Mouse (Mus musculus) ES-Bruce4 (cell line): ENCODE measurements around the gene Rhbdf2. TPM values are rescaled to one million over a fixed set of nuclear protein-coding genes. Genes with fewer than 3 reads are reported as not detected.

ENCODE experiments used
- H3K27ac ChIP-seq: 2 replicates; pipeline ENCODE4 v1.5.1; 2012; ENCODE audit warnings: low read length, inconsistent platforms; ENCODE audit not compliant: insufficient read depth
- H3K27me3 ChIP-seq: 2 replicates; pipeline ENCODE4 v1.6.1; 2012; ENCODE audit warnings: mild to moderate bottlenecking, low read length, inconsistent platforms; ENCODE audit not compliant: control insufficient read depth, poor library complexity, insufficient read depth, severe bottlenecking
- H3K36me3 ChIP-seq: 2 replicates; pipeline ENCODE4 v1.6.1; 2012; ENCODE audit warnings: inconsistent platforms, mild to moderate bottlenecking, low read length, moderate library complexity; ENCODE audit not compliant: control insufficient read depth, poor library complexity, insufficient read depth, severe bottlenecking
- H3K4me1 ChIP-seq: one replicate; pipeline ENCODE4 v1.8.1; 2011; ENCODE audit warnings: low read length; ENCODE audit not compliant: control insufficient read depth, insufficient read depth
- H3K4me3 ChIP-seq: 2 replicates; pipeline ENCODE4 v1.5.1; 2011; ENCODE audit warnings: low read depth, mild to moderate bottlenecking, low read length
- H3K9ac ChIP-seq: 2 replicates; pipeline ENCODE4 v1.6.1; 2012; ENCODE audit warnings: low read depth, mild to moderate bottlenecking, inconsistent platforms; ENCODE audit not compliant: poor library complexity, severe bottlenecking
- H3K9me3 ChIP-seq: replicated peaks from 2 replicates; pipeline ENCODE4 v1.6.1; 2012; ENCODE audit warnings: mild to moderate bottlenecking, low read length, inconsistent platforms; ENCODE audit not compliant: control insufficient read depth, poor library complexity, insufficient read depth, severe bottlenecking
- CTCF ChIP-seq: IDR thresholded peaks from one replicate; pipeline ENCODE4 v1.8.1; 2011; ENCODE audit warnings: low read depth, low read length
- EP300 ChIP-seq: IDR thresholded peaks from 2 replicates; pipeline ENCODE4 v1.6.1; 2011; ENCODE audit warnings: low read depth, low read length; ENCODE audit not compliant: insufficient read depth
- POLR2A ChIP-seq: IDR thresholded peaks from one replicate; pipeline ENCODE4 v1.8.1; 2011; ENCODE audit warnings: low read length; ENCODE audit not compliant: insufficient read depth
- polyA plus RNA-seq: library from polyadenylated mRNA; stranded (reverse); fragments of >200 nt; gene quantifications from 2 replicates; pipeline ENCODE4 v1.2.4, GENCODE M21; 2011; ENCODE audit warnings: low read depth; ENCODE audit not compliant: missing spikeins, insufficient read depth, insufficient read length

The Rhbdf2 gene
- polyA plus RNA-seq, 1 experiment: 36.5 TPM

DNA sequence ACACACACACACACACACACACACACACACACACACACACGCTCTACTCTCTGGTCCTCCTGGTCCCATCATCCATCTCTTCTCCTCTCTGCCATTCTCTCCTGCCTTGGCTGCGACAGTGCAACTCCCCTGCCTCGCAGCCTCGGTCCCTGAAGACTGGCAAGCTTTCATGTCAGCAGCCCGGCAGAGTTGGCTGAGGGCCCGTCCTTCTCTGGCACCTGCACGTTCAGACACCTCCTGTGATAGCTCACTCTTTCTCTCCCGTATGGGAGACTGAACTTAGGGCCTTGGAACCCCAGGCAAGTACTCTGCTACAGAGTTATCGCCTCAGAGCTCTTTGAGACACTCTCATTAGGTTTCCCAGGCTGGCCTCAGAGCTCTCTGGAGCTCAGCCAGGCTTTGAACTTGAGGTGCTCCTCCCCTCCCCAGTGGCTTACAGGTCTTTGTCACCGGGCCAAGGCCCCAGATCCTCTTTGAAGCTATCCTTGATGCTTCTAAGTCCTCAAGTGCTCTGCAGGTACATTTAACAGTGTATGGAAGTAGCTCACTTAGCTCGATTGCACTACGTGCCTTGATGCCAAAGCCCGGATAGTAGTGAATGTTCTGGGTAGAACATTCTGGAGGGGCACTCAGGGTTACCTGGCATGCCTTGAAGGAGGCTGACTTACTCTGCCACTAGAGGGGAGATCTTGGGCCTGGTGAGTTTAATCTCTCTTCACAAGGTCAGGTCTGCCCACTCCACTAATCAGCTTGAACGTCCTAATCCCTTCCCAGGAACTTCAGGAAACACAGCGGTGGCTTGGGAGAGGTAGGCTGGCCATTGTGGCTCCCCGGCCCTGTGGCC lies 29.8 kb upstream of the Rhbdf2 start:
- Histone ChIP-seq H3K27me3 (no peaks in the 10 kb centered on the region), H3K27ac (no peak overlapping the region), H3K4me1 (no peaks in the 10 kb centered on the region), H3K4me3 (peak overlapping the region; percentile 77), H3K9ac (peak overlapping the region; percentile 55), H3K36me3 (no peaks in the 10 kb centered on the region), H3K9me3 (no peaks in the 10 kb centered on the region)
- TF ChIP-seq POLR2A: no peak
- no peak for TF ChIP-seq EP300
- no peak for TF ChIP-seq CTCF

DNA sequence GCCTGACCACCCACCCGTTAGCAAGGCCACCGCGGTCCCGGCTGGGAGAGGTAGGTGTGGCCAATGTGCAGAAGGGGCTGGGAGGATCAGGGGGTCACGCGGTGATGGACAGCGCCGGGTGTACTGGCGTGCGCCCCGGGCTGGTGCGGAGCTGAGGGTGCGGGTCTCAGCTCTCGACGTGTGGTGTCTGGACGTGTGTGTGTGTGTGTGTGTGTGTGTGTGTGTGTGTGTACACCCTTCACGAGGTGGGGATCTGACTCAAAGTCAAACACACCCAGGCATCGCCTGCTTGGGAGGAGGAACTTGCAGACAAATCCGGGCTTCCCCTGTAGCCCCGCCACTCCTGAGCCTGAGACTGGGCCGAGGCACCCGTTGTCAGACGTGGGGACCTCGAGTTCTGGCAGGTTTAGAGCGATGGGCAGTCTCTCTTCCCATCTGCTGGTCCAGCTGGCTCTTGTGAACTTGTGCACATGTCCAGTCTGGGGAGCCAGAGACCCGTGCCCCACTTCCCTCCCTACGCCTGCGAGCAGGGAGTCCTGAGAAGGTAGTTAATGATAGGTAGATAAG lies 27.5 kb upstream of the Rhbdf2 start, which contains the start of gene Cygb:
Gene Cygb (minus strand): TSS at position 59 of the 567 bp plus-strand sequence.
- H3K9me3 ChIP-seq: no peaks in the 10 kb centered on the region
- TF ChIP-seq POLR2A (no peak), EP300 (no peak), CTCF (no peak)
- no peak within 1 kb of the TSS for H3K27ac ChIP-seq
- peak within 1 kb of the TSS; percentile 17; the same call in 1 of the 2 replicates for H3K9ac ChIP-seq
- no peaks in the 10 kb centered on the region for H3K4me1 ChIP-seq
- H3K27me3 ChIP-seq: no peaks in the 10 kb centered on the region
- H3K4me3 ChIP-seq: peak within 1 kb of the TSS; percentile 41
- H3K36me3 ChIP-seq: no peaks in the 10 kb centered on the region

DNA sequence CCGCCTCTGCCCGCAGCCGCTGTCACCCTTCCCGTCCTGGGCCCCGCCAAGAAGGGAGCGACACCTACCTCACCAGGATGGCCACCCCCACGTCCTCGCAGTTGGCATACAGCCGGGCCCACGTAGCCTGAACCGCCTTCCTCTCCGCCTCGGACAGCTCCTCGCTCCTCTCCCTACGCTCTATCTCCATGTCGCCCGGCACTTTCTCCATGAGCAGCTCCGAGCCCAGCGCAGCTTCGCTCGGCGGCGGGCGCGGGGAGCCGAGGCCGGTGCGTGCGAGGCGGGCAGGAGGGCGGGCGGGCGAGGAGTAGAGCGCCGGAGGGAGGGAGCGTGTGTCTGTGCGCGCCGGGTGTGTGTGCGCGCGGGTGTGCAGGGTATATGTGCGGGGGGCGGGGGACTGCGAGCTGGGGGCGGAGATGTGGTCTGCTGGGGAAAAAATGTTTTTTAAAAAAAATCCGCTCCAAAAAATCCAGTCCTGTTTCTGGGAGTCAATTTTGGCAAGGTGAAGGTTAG lies 26.9 kb upstream of the Rhbdf2 start:
- TF ChIP-seq POLR2A (no peak), CTCF (no peak), EP300 (no peak)
- Histone ChIP-seq H3K9me3 (no peaks in the 10 kb centered on the region), H3K4me3 (peak overlapping the region; percentile 41), H3K9ac (peak overlapping the region; percentile 17; the same call in 1 of the 2 replicates), H3K4me1 (no peaks in the 10 kb centered on the region), H3K27ac (no peak overlapping the region), H3K36me3 (no peaks in the 10 kb centered on the region), H3K27me3 (no peaks in the 10 kb centered on the region)

DNA sequence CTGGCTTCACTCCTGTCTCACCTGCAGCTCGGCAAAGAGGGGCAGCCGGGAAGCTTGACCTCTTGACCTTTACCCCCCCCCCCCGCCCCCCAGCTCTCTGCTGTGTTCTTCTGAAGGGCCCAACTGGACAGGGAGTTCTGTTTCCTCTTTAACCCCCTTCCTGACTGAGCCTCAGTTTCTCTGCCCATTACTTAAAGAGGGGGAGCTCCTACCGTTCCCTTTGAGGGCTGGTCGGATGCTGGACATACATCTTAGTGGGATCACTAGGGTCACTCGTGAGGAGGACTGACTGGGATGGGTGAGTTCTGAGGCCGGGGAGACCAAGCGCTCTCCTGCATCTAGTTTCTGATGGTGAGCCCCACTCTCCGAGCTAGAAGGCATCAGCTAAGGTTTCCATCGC lies 26.4 kb upstream of the Rhbdf2 start, which contains the start of gene Prcd:
Gene Prcd (plus strand): TSS at position 301 of the 400 bp plus-strand sequence.
- Histone ChIP-seq H3K9me3 (no peaks in the 10 kb centered on the region), H3K27ac (no peak within 1 kb of the TSS)
- TF ChIP-seq POLR2A: no peak
- TF ChIP-seq CTCF: no peak
- no peak for TF ChIP-seq EP300

DNA sequence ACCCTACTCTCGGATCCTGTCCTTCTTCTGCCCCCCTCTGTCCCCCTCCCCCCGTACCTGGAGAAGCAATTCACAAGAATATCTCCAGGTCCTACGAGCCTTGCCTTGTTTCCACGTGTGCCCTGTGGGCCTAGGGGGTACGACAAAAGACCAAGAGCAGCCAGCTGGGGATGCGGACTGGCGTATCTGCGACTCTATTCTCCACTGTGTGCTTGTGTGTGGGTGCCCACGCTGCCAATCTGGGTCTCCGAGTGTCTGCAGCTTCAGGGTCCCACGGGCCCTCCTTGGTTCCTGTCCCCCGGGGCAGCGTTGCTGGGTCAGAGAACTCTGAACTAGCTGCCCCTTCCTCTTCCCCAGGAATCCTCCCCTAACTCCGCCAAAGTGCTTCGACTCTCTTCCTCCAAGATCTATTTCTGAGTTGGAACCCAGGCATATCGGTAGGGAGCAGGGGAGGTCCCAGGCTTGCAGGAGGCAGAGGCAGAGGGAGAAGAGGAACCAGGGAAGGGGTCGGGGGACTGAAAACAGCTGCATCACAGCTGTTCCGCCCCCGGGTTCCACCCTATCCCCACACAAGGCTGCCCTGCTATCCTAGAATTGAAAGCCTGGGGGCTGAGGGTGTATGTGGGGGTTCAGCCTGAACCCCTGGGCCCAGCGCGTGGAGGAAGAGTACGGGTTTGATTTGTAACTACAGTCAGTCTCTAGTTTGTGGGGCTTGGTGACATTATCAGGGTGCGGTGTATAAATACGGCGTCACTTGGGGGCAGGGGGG lies 25.7 kb upstream of the Rhbdf2 start:
- H3K27ac ChIP-seq: no peak overlapping the region
- no peaks in the 10 kb centered on the region for H3K36me3 ChIP-seq
- no peak overlapping the region for H3K4me3 ChIP-seq
- no peak overlapping the region for H3K9ac ChIP-seq
- no peaks in the 10 kb centered on the region for H3K9me3 ChIP-seq
- no peaks in the 10 kb centered on the region for H3K27me3 ChIP-seq
- TF ChIP-seq CTCF (no peak), POLR2A (no peak), EP300 (no peak)
- no peaks in the 10 kb centered on the region for H3K4me1 ChIP-seq

More for the DNA sequence above, 26.4 kb upstream of the Rhbdf2 start, which contains the start of gene Prcd:
- Histone ChIP-seq H3K27me3 (no peaks in the 10 kb centered on the region), H3K4me3 (peak within 1 kb of the TSS; percentile 41), H3K4me1 (no peaks in the 10 kb centered on the region), H3K36me3 (no peaks in the 10 kb centered on the region), H3K9ac (peak within 1 kb of the TSS; percentile 17; the same call in 1 of the 2 replicates)

DNA sequence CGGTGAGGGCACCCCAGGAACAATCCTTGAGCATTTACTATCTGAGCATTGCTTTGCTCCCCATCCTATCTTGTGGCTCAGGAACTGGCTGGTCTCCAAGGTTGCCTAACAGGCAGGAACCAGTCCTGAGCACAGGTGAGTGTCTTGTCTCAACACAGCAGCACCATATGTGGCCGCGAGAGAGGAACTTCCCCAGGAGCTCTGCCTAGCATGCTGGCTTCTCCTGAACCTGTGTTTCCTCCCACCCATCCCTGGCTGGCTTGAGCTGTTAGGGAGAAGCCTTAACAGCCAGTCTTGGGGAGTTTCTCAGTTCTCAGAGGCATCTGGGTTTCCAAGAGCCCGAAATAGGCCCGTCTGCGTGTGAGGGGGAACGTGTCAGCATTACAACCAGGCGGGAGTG lies 24.5 kb upstream of the Rhbdf2 start:
- no peak overlapping the region for H3K4me3 ChIP-seq
- TF ChIP-seq POLR2A (no peak), EP300 (no peak), CTCF (no peak)
- H3K9ac ChIP-seq: no peak overlapping the region
- no peak overlapping the region for H3K27ac ChIP-seq
- no peaks in the 10 kb centered on the region for H3K4me1 ChIP-seq
- H3K9me3 ChIP-seq: no peaks in the 10 kb centered on the region
- no peaks in the 10 kb centered on the region for H3K27me3 ChIP-seq
- H3K36me3 ChIP-seq: no peaks in the 10 kb centered on the region
